Mouse (Mus musculus) fibroblast of lung, adult 2 months (primary cell): Measurements from ENCODE around the gene Cenpq.

ENCODE experiments used
- DNase-seq: peaks from one replicate; pipeline ENCODE4 v3.0.0-alpha.2; 2011; ENCODE audit warnings: low read depth

Cenpq gene

GRCm38 (mm10) chr17:40934420-40935231 is at the start of gene Cenpq, which contains the start of gene Mut:
Gene Cenpq, minus strand, starts transcription at chr17:40935047.
Gene Mut, plus strand, starts transcription at chr17:40934685.
- peak; percentile 98 for DNase-seq

GRCm38 (mm10) chr17:40977914-40978313 is 43.1 kb upstream of the Cenpq start:
- no peak for DNase-seq

GRCm38 (mm10) chr17:40948518-40948917 is 13.7 kb upstream of the Cenpq start:
- DNase-seq = no peak

GRCm38 (mm10) chr17:40933985-40934384 is 862 bp downstream of the Cenpq start:
- DNase-seq = no peak

GRCm38 (mm10) chr17:40915499-40915898 is 19.3 kb downstream of the Cenpq start:
- no peak for DNase-seq

- DNase-seq = no peak
These were observed 20.6 kb downstream of the Cenpq start, which contains the start of gene Glyatl3 for GRCm38 (mm10) chr17:40914250-40914649. Gene Glyatl3, minus strand, starts transcription at chr17:40914350.

GRCm38 (mm10) chr17:40904721-40905154 is 30.1 kb downstream of the Cenpq start:
- no peak for DNase-seq

GRCm38 (mm10) chr17:40904056-40904597 is 30.7 kb downstream of the Cenpq start:
- DNase-seq = no peak

GRCm38 (mm10) chr17:40903345-40903744 is 31.5 kb downstream of the Cenpq start:
- DNase-seq = no peak

- DNase-seq = no peak
These were observed 35.0 kb downstream of the Cenpq start for GRCm38 (mm10) chr17:40899783-40900363.

- no peak for DNase-seq
These were observed 38.0 kb downstream of the Cenpq start for GRCm38 (mm10) chr17:40896863-40897262.

- DNase-seq = no peak
These were observed 46.9 kb downstream of the Cenpq start for GRCm38 (mm10) chr17:40887849-40888536.

- DNase-seq = no peak
These were observed 49.7 kb downstream of the Cenpq start for GRCm38 (mm10) chr17:40885155-40885554.

GRCm38 (mm10) chr17:40882172-40882571 is 52.7 kb downstream of the Cenpq start:
- no peak for DNase-seq

- DNase-seq = no peak
These were observed 54.7 kb downstream of the Cenpq start, which contains the start of gene 9130008F23Rik for GRCm38 (mm10) chr17:40879924-40880691. Gene 9130008F23Rik, minus strand, starts transcription at chr17:40880559.

GRCm38 (mm10) chr17:40879528-40879923 is 55.3 kb downstream of the Cenpq start:
- DNase-seq = no peak

- no peak for DNase-seq
These were observed 57.1 kb downstream of the Cenpq start for GRCm38 (mm10) chr17:40877741-40878140.

GRCm38 (mm10) chr17:40875568-40875967 is 59.3 kb downstream of the Cenpq start:
- DNase-seq = no peak

GRCm38 (mm10) chr17:40874701-40875100 is 60.1 kb downstream of the Cenpq start:
- no peak for DNase-seq

- DNase-seq = no peak
These were observed 61.2 kb downstream of the Cenpq start for GRCm38 (mm10) chr17:40873582-40874011.
